Mouse (Mus musculus) stomach, embryonic 15.5 days (tissue): ENCODE data around the gene Mms19. TPM values are rescaled to one million over a fixed set of nuclear protein-coding genes. Genes with fewer than 3 reads are reported as not detected.

Source experiments
- polyA plus RNA-seq: library from polyadenylated mRNA; unstranded; fragments of >200 nt; fragmentation: Nextera tagmentation; extraction: Ambion mirVana; gene quantifications from 2 replicates; pipeline ENCODE4 v1.2.1, GENCODE M21; 2015

Mms19 gene
- polyA plus RNA-seq, 1 experiment from 2014 or later = 28.2 TPM

Other genes starting within 250 kb of the Mms19 start
- gene Slit1, start 237.5 kb downstream of the Mms19 start, polyA plus RNA-seq = 1.1 and 1.5 TPM in 2 replicates
- gene Arhgap19, start 179.1 kb downstream of the Mms19 start, polyA plus RNA-seq = 19.1 and 20.8 TPM in 2 replicates
- gene Frat1, start 151.2 kb downstream of the Mms19 start, polyA plus RNA-seq = 12.3 and 14.1 TPM in 2 replicates
- 6.9 and 9.0 TPM in 2 replicates for gene Frat2, start 133.0 kb downstream of the Mms19 start, polyA plus RNA-seq
- gene Rrp12, start 85.0 kb downstream of the Mms19 start, polyA plus RNA-seq = 13.7 and 14.2 TPM in 2 replicates
- 626 and 677 TPM in 2 replicates for gene Pgam1, start 69.2 kb downstream of the Mms19 start, polyA plus RNA-seq
- gene Exosc1, start 47.7 kb downstream of the Mms19 start, polyA plus RNA-seq = 70.3 and 75.3 TPM in 2 replicates
- gene Zdhhc16, start 47.7 kb downstream of the Mms19 start, polyA plus RNA-seq = 73.4 and 82.2 TPM in 2 replicates
- 14.1 and 16.6 TPM in 2 replicates for gene Ubtd1, start 606 bp upstream of the Mms19 start, polyA plus RNA-seq
- 0.32 and 0.40 TPM in 2 replicates for gene Ankrd2, start 54.8 kb upstream of the Mms19 start, polyA plus RNA-seq
- 2.3 and 4.0 TPM in 2 replicates for gene Hoga1, start 64.5 kb upstream of the Mms19 start, polyA plus RNA-seq
- gene 4933411K16Rik, start 71.1 kb upstream of the Mms19 start, polyA plus RNA-seq = not detected in 2 replicates
- 14.5 and 18.1 TPM in 2 replicates for gene Morn4, start 105.2 kb upstream of the Mms19 start, polyA plus RNA-seq
- gene Pi4k2a, start 109.3 kb upstream of the Mms19 start, polyA plus RNA-seq = 22.0 and 24.0 TPM in 2 replicates
- gene Avpi1, start 147.9 kb upstream of the Mms19 start, polyA plus RNA-seq = 42.5 and 44.7 TPM in 2 replicates
- 19.3 and 21.0 TPM in 2 replicates for gene Marveld1, start 166.2 kb upstream of the Mms19 start, polyA plus RNA-seq
- gene Zfyve27, start 182.8 kb upstream of the Mms19 start, polyA plus RNA-seq = 24.6 and 25.2 TPM in 2 replicates
- 9.4 and 16.0 TPM in 2 replicates for gene Sfrp5, start 221.1 kb upstream of the Mms19 start, polyA plus RNA-seq